Mouse (Mus musculus): ENCODE measurements at regions not wholly inside any gene's neighbourhood (a gene's known extent, or its start where the extent isn't known, plus 50 kb on each side); places are given as distances from the start of the nearest gene placed in this dataset.

- intact Hi-C loops (cut with DNase I), result no loop called here
- WGBS, result 37% methylated on average over 20 of the region's 20 CpGs
- H3K4me3 ChIP-seq, result no peak overlapping the region
- H3K36me3 ChIP-seq (ENCODE audit: control insufficient read depth, insufficient read depth, low read length), result no peaks in the 10 kb centered on the region
- no peak overlapping the region for H3K27ac ChIP-seq
- H3K79me2 ChIP-seq (replicated peaks; ENCODE audit: control insufficient read depth, insufficient read depth, low read length), result no peaks in the 10 kb centered on the region
- DNase-seq, result no peak
- H3K27me3 ChIP-seq (ENCODE audit: control insufficient read depth, insufficient read depth, low read length), result no peaks in the 10 kb centered on the region
- TF ChIP-seq EP300 (IDR thresholded peaks at IDR 0.05; ENCODE audit: insufficient read depth, low read depth, low read length) (no peak), POLR2A (IDR thresholded peaks at IDR 0.05; ENCODE audit: insufficient read depth, low read depth, low read length) (no peak)
- no peaks in the 10 kb centered on the region for H3K4me1 ChIP-seq (ENCODE audit: control insufficient read depth, insufficient read depth, low read length)
- H3K9ac ChIP-seq (ENCODE audit: low read depth, low read length), result no peak overlapping the region
Measured at GRCm38 (mm10) chr13:71690069-71690817, 273.3 kb downstream of the Irx1 start.

GRCm38 (mm10) chr13:71689187-71689586 is 274.3 kb downstream of the Irx1 start:
- intact Hi-C loops (cut with DNase I), result no loop called here
- 61% methylated on average over 9 of the region's 9 CpGs for WGBS
- H3K36me3 ChIP-seq (ENCODE audit: control insufficient read depth, insufficient read depth, low read length), result no peaks in the 10 kb centered on the region

GRCm38 (mm10) chr13:71676081-71676624 is 287.4 kb downstream of the Irx1 start:
- no peak for TF ChIP-seq EP300 (IDR thresholded peaks at IDR 0.05; ENCODE audit: insufficient read depth, low read depth, low read length)
- no peak for TF ChIP-seq POLR2A (IDR thresholded peaks at IDR 0.05; ENCODE audit: insufficient read depth, low read depth, low read length)
- TF ChIP-seq CTCF (IDR thresholded peaks at IDR 0.05), result no peak
- Histone ChIP-seq H3K36me3 (ENCODE audit: control insufficient read depth, insufficient read depth, low read length) (no peaks in the 10 kb centered on the region), H3K79me2 (replicated peaks; ENCODE audit: control insufficient read depth, insufficient read depth, low read length) (no peaks in the 10 kb centered on the region), H3K4me3 (no peak overlapping the region), H3K27ac (no peak overlapping the region), H3K9ac (ENCODE audit: low read depth, low read length) (no peak overlapping the region), H3K4me1 (ENCODE audit: control insufficient read depth, insufficient read depth, low read length) (no peaks in the 10 kb centered on the region), H3K27me3 (ENCODE audit: control insufficient read depth, insufficient read depth, low read length) (no peaks in the 10 kb centered on the region)
- 75% methylated on average over 10 of the region's 10 CpGs for WGBS
- no peak for DNase-seq
- intact Hi-C loops (cut with DNase I), result no loop called here

More at GRCm38 (mm10) chr13:71689187-71689586, 274.3 kb downstream of the Irx1 start:
- TF ChIP-seq CTCF (IDR thresholded peaks at IDR 0.05) (no peak), EP300 (IDR thresholded peaks at IDR 0.05; ENCODE audit: insufficient read depth, low read depth, low read length) (no peak), POLR2A (IDR thresholded peaks at IDR 0.05; ENCODE audit: insufficient read depth, low read depth, low read length) (no peak)
- Histone ChIP-seq H3K4me3 (no peak overlapping the region), H3K27me3 (ENCODE audit: control insufficient read depth, insufficient read depth, low read length) (no peaks in the 10 kb centered on the region), H3K79me2 (replicated peaks; ENCODE audit: control insufficient read depth, insufficient read depth, low read length) (no peaks in the 10 kb centered on the region), H3K4me1 (ENCODE audit: control insufficient read depth, insufficient read depth, low read length) (no peaks in the 10 kb centered on the region), H3K9ac (ENCODE audit: low read depth, low read length) (no peak overlapping the region), H3K27ac (no peak overlapping the region)
- DNase-seq, result no peak

- TF ChIP-seq EP300 (IDR thresholded peaks at IDR 0.05; ENCODE audit: insufficient read depth, low read depth, low read length), result no peak
- TF ChIP-seq CTCF (IDR thresholded peaks at IDR 0.05), result no peak
- TF ChIP-seq POLR2A (IDR thresholded peaks at IDR 0.05; ENCODE audit: insufficient read depth, low read depth, low read length), result no peak
- H3K27ac ChIP-seq, result no peak overlapping the region
- no peaks in the 10 kb centered on the region for H3K36me3 ChIP-seq (ENCODE audit: control insufficient read depth, insufficient read depth, low read length)
- WGBS, result 71% methylated on average over 6 of the region's 6 CpGs
- no peak overlapping the region for H3K4me3 ChIP-seq
- H3K79me2 ChIP-seq (replicated peaks; ENCODE audit: control insufficient read depth, insufficient read depth, low read length), result no peaks in the 10 kb centered on the region
- peaks cover 3% of the 10 kb centered on the region for H3K4me1 ChIP-seq (ENCODE audit: control insufficient read depth, insufficient read depth, low read length)
- intact Hi-C loops (cut with DNase I), result no loop called here
- H3K9ac ChIP-seq (ENCODE audit: low read depth, low read length), result no peak overlapping the region
- H3K27me3 ChIP-seq (ENCODE audit: control insufficient read depth, insufficient read depth, low read length), result no peaks in the 10 kb centered on the region
- peak in 1 of 2 experiments; percentile 39 for DNase-seq
Measured at GRCm38 (mm10) chr13:71669956-71670739, 293.4 kb downstream of the Irx1 start.

- DNase-seq, result no peak
- H3K4me1 ChIP-seq (ENCODE audit: control insufficient read depth, insufficient read depth, low read length), result peaks cover 3% of the 10 kb centered on the region
- no peak overlapping the region for H3K9ac ChIP-seq (ENCODE audit: low read depth, low read length)
- WGBS, result 22% methylated on average over 2 of the region's 2 CpGs
- H3K27me3 ChIP-seq (ENCODE audit: control insufficient read depth, insufficient read depth, low read length), result no peaks in the 10 kb centered on the region
- no peaks in the 10 kb centered on the region for H3K79me2 ChIP-seq (replicated peaks; ENCODE audit: control insufficient read depth, insufficient read depth, low read length)
- TF ChIP-seq POLR2A (IDR thresholded peaks at IDR 0.05; ENCODE audit: insufficient read depth, low read depth, low read length) (no peak), CTCF (IDR thresholded peaks at IDR 0.05) (no peak), EP300 (IDR thresholded peaks at IDR 0.05; ENCODE audit: insufficient read depth, low read depth, low read length) (no peak)
- H3K36me3 ChIP-seq (ENCODE audit: control insufficient read depth, insufficient read depth, low read length), result no peaks in the 10 kb centered on the region
- intact Hi-C loops (cut with DNase I), result no loop called here
- no peak overlapping the region for H3K27ac ChIP-seq
- H3K4me3 ChIP-seq, result no peak overlapping the region
Measured at GRCm38 (mm10) chr13:71668256-71668655, 295.3 kb downstream of the Irx1 start.

Data from heart, adult 2 months (tissue).